Mouse (Mus musculus) midbrain, embryonic 14.5 days (tissue): ENCODE results near the gene Pjvk. TPM values are rescaled to one million over a fixed set of nuclear protein-coding genes. Genes with fewer than 3 reads are reported as not detected.

Experiments
- ATAC-seq: fragments of 200-750 bp; cut with Nextera tagmentation; 2 replicates; pipeline ENCODE4 v1.8.0; 2017; ENCODE audit warnings: moderate number of reproducible peaks, moderate library complexity; ENCODE audit not compliant: low FRiP score, low TSS enrichment
- DNase-seq: peaks from one replicate; pipeline ENCODE4 v3.0.0-alpha.2; 2015
- H3K27ac ChIP-seq: fragments of 300-500 bp; sonication (generic); replicated peaks from 2 replicates; pipeline ENCODE4 v1.5.1; 2014; ENCODE audit warnings: mild to moderate bottlenecking, low read depth, low read length, moderate library complexity
- H3K27me3 ChIP-seq: fragments of 300-500 bp; sonication (generic); 2 replicates; pipeline ENCODE4 v1.6.1; 2014; ENCODE audit warnings: low read length, control low read depth, mixed read lengths; ENCODE audit not compliant: control insufficient read depth, insufficient read depth
- H3K36me3 ChIP-seq: fragments of 300-500 bp; sonication (generic); 2 replicates; pipeline ENCODE4 v1.6.1; 2014; ENCODE audit warnings: low read length, control low read depth; ENCODE audit not compliant: control insufficient read depth, insufficient read depth
- H3K4me1 ChIP-seq: fragments of 300-500 bp; sonication (generic); 2 replicates; pipeline ENCODE4 v1.6.1; 2014; ENCODE audit warnings: mild to moderate bottlenecking, antibody characterized with exemption, low read length, control low read depth; ENCODE audit not compliant: control insufficient read depth, insufficient read depth
- H3K4me2 ChIP-seq: fragments of 300-500 bp; sonication (generic); 2 replicates; pipeline ENCODE4 v1.6.1; 2014; ENCODE audit warnings: mild to moderate bottlenecking, low read length, moderate library complexity
- H3K4me3 ChIP-seq: fragments of 300-500 bp; sonication (generic); replicated peaks from 2 replicates; pipeline ENCODE4 v1.5.1; 2014; ENCODE audit warnings: low read depth, low read length
- H3K9ac ChIP-seq: fragments of 300-500 bp; sonication (generic); replicated peaks from 2 replicates; pipeline ENCODE4 v1.6.1; 2014; ENCODE audit warnings: mild to moderate bottlenecking, low read length, moderate library complexity
- H3K9me3 ChIP-seq: fragments of 300-500 bp; sonication (generic); 2 replicates; pipeline ENCODE4 v1.6.1; 2016; ENCODE audit warnings: low read length, control low read depth, mixed read lengths; ENCODE audit not compliant: control insufficient read depth
- WGBS: fragments of 180-500 bp; shearing (Covaris S2); extraction: QIAGEN DNeasy Blood & Tissue Kit; methylation state at CpG from one replicate; pipeline ENCODE4 v1.1.7; 2014; 5-methylcytosine and 5-hydroxymethylcytosine counted together
- polyA plus RNA-seq: library from polyadenylated mRNA; unstranded; fragments of >200 nt; fragmentation: Nextera tagmentation; extraction: Ambion mirVana; gene quantifications from 2 replicates; pipeline ENCODE4 v1.2.1, GENCODE M21; 2014

Gene Pjvk
- polyA plus RNA-seq, 1 experiment from 2014 or later = 0.92 TPM

GRCm38 (mm10) chr2:76687608-76688007 is 39.3 kb downstream of the Pjvk start:
- Histone ChIP-seq H3K9ac (no peak overlapping the region), H3K4me1 (no peaks in the 10 kb centered on the region), H3K27me3 (no peaks in the 10 kb centered on the region), H3K36me3 (peaks cover 83% of the 10 kb centered on the region), H3K4me3 (no peak overlapping the region), H3K27ac (no peak overlapping the region), H3K9me3 (no peaks in the 10 kb centered on the region), H3K4me2 (no peak overlapping the region)
- ATAC-seq (no peak), DNase-seq (no peak)
- 89% methylated on average over 3 of the region's 3 CpGs for WGBS

- Histone ChIP-seq H3K4me3 (no peak overlapping the region), H3K27ac (no peak overlapping the region), H3K9me3 (no peaks in the 10 kb centered on the region), H3K27me3 (no peaks in the 10 kb centered on the region), H3K4me1 (no peaks in the 10 kb centered on the region), H3K36me3 (peaks cover 83% of the 10 kb centered on the region), H3K4me2 (no peak overlapping the region), H3K9ac (no peak overlapping the region)
- DNase-seq (no peak), ATAC-seq (no peak)
- WGBS = 86% methylated on average over 7 of the region's 7 CpGs
These were observed 39.9 kb downstream of the Pjvk start for GRCm38 (mm10) chr2:76688162-76688561.

GRCm38 (mm10) chr2:76690436-76691204 is 42.3 kb downstream of the Pjvk start:
- Histone ChIP-seq H3K4me2 (no peak overlapping the region), H3K27ac (no peak overlapping the region), H3K27me3 (no peaks in the 10 kb centered on the region), H3K4me1 (no peaks in the 10 kb centered on the region), H3K4me3 (no peak overlapping the region), H3K36me3 (peaks cover 85% of the 10 kb centered on the region), H3K9ac (no peak overlapping the region), H3K9me3 (no peaks in the 10 kb centered on the region)
- ATAC-seq = no peak
- 91% methylated on average over 12 of the region's 12 CpGs for WGBS
- DNase-seq = no peak

GRCm38 (mm10) chr2:76693765-76694164 is 45.5 kb downstream of the Pjvk start:
- WGBS = 85% methylated on average over 5 of the region's 5 CpGs
- no peak overlapping the region for H3K27ac ChIP-seq
- peaks cover 76% of the 10 kb centered on the region for H3K36me3 ChIP-seq

GRCm38 (mm10) chr2:76695290-76695689 is 47.0 kb downstream of the Pjvk start:
- H3K4me1 ChIP-seq = no peaks in the 10 kb centered on the region
- H3K4me2 ChIP-seq = no peak overlapping the region
- no peak overlapping the region for H3K4me3 ChIP-seq
- H3K9me3 ChIP-seq = no peaks in the 10 kb centered on the region
- peaks cover 73% of the 10 kb centered on the region for H3K36me3 ChIP-seq
- no peak overlapping the region for H3K27ac ChIP-seq
- ATAC-seq = no peak
- no peaks in the 10 kb centered on the region for H3K27me3 ChIP-seq
- H3K9ac ChIP-seq = no peak overlapping the region
- 91% methylated on average over 6 of the region's 6 CpGs for WGBS
- DNase-seq = no peak

More at GRCm38 (mm10) chr2:76693765-76694164, 45.5 kb downstream of the Pjvk start:
- Histone ChIP-seq H3K4me3 (no peak overlapping the region), H3K9me3 (no peaks in the 10 kb centered on the region), H3K4me1 (no peaks in the 10 kb centered on the region), H3K27me3 (no peaks in the 10 kb centered on the region), H3K4me2 (no peak overlapping the region), H3K9ac (no peak overlapping the region)
- DNase-seq = no peak
- ATAC-seq = no peak

GRCm38 (mm10) chr2:76702188-76702587 is 53.9 kb downstream of the Pjvk start:
- Histone ChIP-seq H3K36me3 (peaks cover 11% of the 10 kb centered on the region), H3K9ac (no peak overlapping the region), H3K4me2 (no peak overlapping the region), H3K4me1 (no peaks in the 10 kb centered on the region), H3K27ac (no peak overlapping the region), H3K9me3 (no peaks in the 10 kb centered on the region), H3K27me3 (no peaks in the 10 kb centered on the region), H3K4me3 (no peak overlapping the region)
- ATAC-seq (no peak), DNase-seq (no peak)
- 78% methylated on average over 3 of the region's 3 CpGs for WGBS

- Histone ChIP-seq H3K4me3 (no peak overlapping the region), H3K27me3 (no peaks in the 10 kb centered on the region), H3K36me3 (peaks cover 6% of the 10 kb centered on the region; the same call in 1 of the 2 replicates), H3K4me1 (no peaks in the 10 kb centered on the region), H3K27ac (no peak overlapping the region), H3K9me3 (no peaks in the 10 kb centered on the region), H3K9ac (no peak overlapping the region), H3K4me2 (no peak overlapping the region)
- DNase-seq = no peak
- no peak for ATAC-seq
- 91% methylated on average over 5 of the region's 5 CpGs for WGBS
These were observed 54.5 kb downstream of the Pjvk start for GRCm38 (mm10) chr2:76702751-76703150.

GRCm38 (mm10) chr2:76705655-76706054 is 57.4 kb downstream of the Pjvk start:
- no peak overlapping the region for H3K4me3 ChIP-seq
- H3K36me3 ChIP-seq = peaks cover 8% of the 10 kb centered on the region; the same call in 1 of the 2 replicates
- H3K27me3 ChIP-seq = no peaks in the 10 kb centered on the region
- no peak overlapping the region for H3K9ac ChIP-seq
- ATAC-seq (no peak), DNase-seq (no peak)
- no peak overlapping the region for H3K27ac ChIP-seq
- H3K4me1 ChIP-seq = no peaks in the 10 kb centered on the region
- no peak overlapping the region for H3K4me2 ChIP-seq
- H3K9me3 ChIP-seq = peaks cover 9% of the 10 kb centered on the region
- 90% methylated on average over 13 of the region's 13 CpGs for WGBS
